ENCODE assay signal across 9 mouse cellular contexts in genomic region chr13:95973368-95973958, GRCm38 (mm10).
A peak's percentile ranks its signal among the peaks of the same experiment; 100 is the strongest.
DNase-seq lines count a peak whose midpoint lies in the region; ATAC-seq and TF ChIP-seq lines count a peak whose summit lies in the region.
"Had no signal": no experiment of that assay in that cellular context is flagged by ENCODE, and none has a peak within 500 bp of the region (broad histone marks: within the 10 kb centered on the region; RNA-seq: fewer than 3 reads in every experiment).

No protein-coding gene starts in this region.

- no peaks in the 10 kb centered on the region for H3K4me1 ChIP-seq in hindbrain, embryonic 12.5 days
- H3K4me1 ChIP-seq: heart, embryonic 15.5 days had no signal

- H3K9me3 ChIP-seq in hindbrain, embryonic 12.5 days (replicated peaks), result no peaks in the 10 kb centered on the region
- H3K9me3 ChIP-seq: heart, embryonic 15.5 days had no signal

- DNase-seq in Muller cell, postnatal 12 days (ENCODE audit: inconsistent ontology term), result peak; percentile 53
- peak; percentile 77 for DNase-seq in cerebellum, adult 9-10 months
- peak; percentile 59 to 75 for DNase-seq in left cerebral cortex, adult 2 months (ENCODE audit: extremely low spot score in 1 of 2, low spot score in 2 of 2)
- peak; percentile 58 to 80 for DNase-seq in right cerebral cortex, postnatal 10 days (ENCODE audit: low spot score in 2 of 2)
- peak; percentile 47 to 74 for DNase-seq in urinary bladder, postnatal 4 days (ENCODE audit: low spot score in 2 of 2)

- 56% methylated on average over 11 of the region's 11 CpGs for WGBS in hindbrain, embryonic 12.5 days

- no peak overlapping the region for H3K4me2 ChIP-seq in hindbrain, embryonic 12.5 days (replicated peaks)
- H3K4me2 ChIP-seq: heart, embryonic 15.5 days had no signal

- no peaks in the 10 kb centered on the region for H3K36me3 ChIP-seq in hindbrain, embryonic 12.5 days
- H3K36me3 ChIP-seq: heart, embryonic 15.5 days had no signal

- no peak overlapping the region for H3K9ac ChIP-seq in hindbrain, embryonic 12.5 days
- H3K9ac ChIP-seq: heart, embryonic 15.5 days had no signal

- H3K27me3 ChIP-seq in hindbrain, embryonic 12.5 days, result no peaks in the 10 kb centered on the region
- H3K27me3 ChIP-seq: heart, embryonic 15.5 days had no signal

- H3K4me3 ChIP-seq in hindbrain, embryonic 12.5 days, result no peak overlapping the region
- H3K4me3 ChIP-seq in left cerebral cortex, adult 2 months, result no peak overlapping the region
- H3K4me3 ChIP-seq: heart, embryonic 15.5 days had no signal

- intact Hi-C loops in left cerebral cortex, adult 2 months (cut with DNase I), result no loop called here

- ATAC-seq in frontal cortex, adult (ENCODE audit: low TSS enrichment), result peak; percentile 96
- ATAC-seq in hindbrain, embryonic 12.5 days (ENCODE audit: low FRiP score), result peak; percentile 71
- ATAC-seq in megakaryocyte progenitor cell, adult 5-6 weeks (replicated peaks; ENCODE audit: poor library complexity), result peak; percentile 100

- H3K27ac ChIP-seq in hindbrain, embryonic 12.5 days, result no peak overlapping the region
- no peak overlapping the region for H3K27ac ChIP-seq in left cerebral cortex, adult 2 months
- H3K27ac ChIP-seq: heart, embryonic 15.5 days had no signal

- TF ChIP-seq CTCF in left cerebral cortex, adult 2 months (IDR thresholded peaks at IDR 0.05), result peak; percentile 86
